In the genomic region with DNA sequence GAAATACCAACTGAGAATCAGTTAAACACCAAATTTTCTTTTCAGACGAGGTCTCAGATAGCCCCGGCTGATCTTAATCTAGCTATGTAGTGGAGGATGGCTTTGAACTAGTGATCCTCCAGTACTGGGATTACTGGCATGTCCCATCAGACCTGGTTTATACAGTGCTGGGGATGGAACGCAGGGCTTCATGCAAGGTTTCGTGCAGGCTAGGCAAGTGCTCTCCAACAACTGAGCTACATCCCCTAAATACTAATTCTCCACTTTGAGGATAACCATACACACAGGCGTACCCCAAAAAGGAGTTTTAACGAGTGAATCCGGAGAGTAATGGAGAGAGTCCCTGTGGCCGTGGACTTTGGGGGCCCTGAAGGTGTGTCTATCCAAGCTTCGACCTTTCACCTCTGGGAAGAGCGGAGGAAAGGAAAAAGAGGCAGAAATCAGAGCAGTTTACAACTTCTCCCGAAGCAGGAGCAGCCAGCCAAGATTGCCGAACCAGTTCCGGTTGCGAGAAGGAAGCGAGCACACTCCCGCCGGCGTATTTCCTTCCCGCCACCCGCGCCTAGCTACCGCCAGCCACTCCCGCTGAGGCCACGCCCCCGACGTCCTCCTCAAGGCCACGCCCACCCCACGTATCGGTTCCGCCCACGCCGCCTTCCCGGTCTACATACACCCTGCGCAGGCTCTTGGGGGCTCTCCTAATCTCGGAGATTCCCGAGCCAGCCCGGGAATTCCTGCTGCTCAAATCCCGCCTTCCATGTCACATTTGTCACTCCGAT, we compare ENCODE assay signal across 8 mouse cellular contexts. TPM values are rescaled to one million over a fixed set of nuclear protein-coding genes. Genes with fewer than 3 reads are reported as not detected.
DNase-seq lines count a peak whose midpoint lies in the region; ATAC-seq lines count a peak whose summit lies in the region.

No protein-coding gene starts in this region.

- peaks cover 3% of the 10 kb centered on the region; the same call in 1 of the 2 replicates for H3K9me3 ChIP-seq in heart, embryonic 13.5 days
- no peaks in the 10 kb centered on the region for H3K9me3 ChIP-seq in liver, embryonic 12.5 days (replicated peaks)
- no peaks in the 10 kb centered on the region for H3K9me3 ChIP-seq in stomach, embryonic 15.5 days

- H3K4me1 ChIP-seq in heart, embryonic 13.5 days, result peaks cover 46% of the 10 kb centered on the region
- H3K4me1 ChIP-seq in liver, embryonic 12.5 days, result peaks cover 49% of the 10 kb centered on the region
- H3K4me1 ChIP-seq in stomach, embryonic 15.5 days, result peaks cover 22% of the 10 kb centered on the region

- peak; percentile 98 for ATAC-seq in erythroid progenitor cell, adult 5-6 weeks (replicated peaks; ENCODE audit: low FRiP score, poor library complexity, severe bottlenecking)
- peak; percentile 86 for ATAC-seq in heart, embryonic 13.5 days (ENCODE audit: extremely low read depth, insufficient number of reproducible peaks, low FRiP score, low TSS enrichment)
- peak; percentile 95 for ATAC-seq in liver, embryonic 12.5 days
- ATAC-seq in stomach, embryonic 15.5 days (ENCODE audit: insufficient read depth, low FRiP score, low read depth), result peak; percentile 96

- H3K4me3 ChIP-seq in heart, embryonic 13.5 days, result peak overlapping the region; percentile 66
- peak overlapping the region; percentile 67 for H3K4me3 ChIP-seq in liver, embryonic 12.5 days
- H3K4me3 ChIP-seq in stomach, embryonic 15.5 days (replicated peaks), result peak overlapping the region; percentile 56

- H3K27me3 ChIP-seq in heart, embryonic 13.5 days (replicated peaks), result no peaks in the 10 kb centered on the region
- H3K27me3 ChIP-seq in liver, embryonic 12.5 days (replicated peaks), result no peaks in the 10 kb centered on the region
- H3K27me3 ChIP-seq in stomach, embryonic 15.5 days (replicated peaks), result no peaks in the 10 kb centered on the region

- H3K9ac ChIP-seq in heart, embryonic 13.5 days, result peak overlapping the region; percentile 85
- peak overlapping the region; percentile 76 for H3K9ac ChIP-seq in liver, embryonic 12.5 days
- H3K9ac ChIP-seq in stomach, embryonic 15.5 days, result peak overlapping the region; percentile 52; the same call in 1 of the 2 replicates

- 3% methylated on average over 39 of the region's 39 CpGs for WGBS in heart, embryonic 13.5 days
- WGBS in liver, embryonic 12.5 days (ENCODE audit: insufficient replicate concordance), result 4% methylated on average over 39 of the region's 39 CpGs
- 3% methylated on average over 39 of the region's 39 CpGs for WGBS in stomach, embryonic 15.5 days

- peak overlapping the region; percentile 94 for H3K27ac ChIP-seq in heart, embryonic 13.5 days (replicated peaks)
- peak overlapping the region; percentile 69 for H3K27ac ChIP-seq in liver, embryonic 12.5 days
- peak overlapping the region; percentile 91 for H3K27ac ChIP-seq in stomach, embryonic 15.5 days

- peak overlapping the region; percentile 80 for H3K4me2 ChIP-seq in heart, embryonic 13.5 days
- peak overlapping the region; percentile 82 for H3K4me2 ChIP-seq in liver, embryonic 12.5 days
- H3K4me2 ChIP-seq in stomach, embryonic 15.5 days, result peak overlapping the region; percentile 62

- peak; percentile 95 for DNase-seq in CD4-positive helper T cell, adult 2 months (ENCODE audit: low read depth, low spot score)
- DNase-seq in brain, embryonic 18.5 days (ENCODE audit: low read depth, low spot score), result peak; percentile 94
- DNase-seq in kidney, postnatal 10 days, result peak; percentile 100
- peak; percentile 87 to 92 for DNase-seq in natural killer cell, adult 2 months (ENCODE audit: low spot score in 2 of 2)

- peaks cover 31% of the 10 kb centered on the region for H3K36me3 ChIP-seq in heart, embryonic 13.5 days
- H3K36me3 ChIP-seq in liver, embryonic 12.5 days, result peaks cover 16% of the 10 kb centered on the region
- H3K36me3 ChIP-seq in stomach, embryonic 15.5 days, result peaks cover 9% of the 10 kb centered on the region; the same call in 1 of the 2 replicates

RNA-seq across cellular contexts. Expression of a gene that starts 0.6 kb away (rescaled TPM):
- 6.3 and 25.6 TPM in 2 replicates for total RNA-seq in erythroid progenitor cell, adult 5-6 weeks (2015; ENCODE audit: low replicate concordance)
- total RNA-seq in erythroid progenitor cell, adult 5-6 weeks (2017; ENCODE audit: low replicate concordance), result 5.9 and 14.1 TPM in 2 replicates
- polyA plus RNA-seq in heart, embryonic 13.5 days (2015; fragmentation: Nextera tagmentation; extraction: Ambion mirVana), result 36.6 and 37.3 TPM in 2 replicates
- 17.4 TPM in 2 replicates for polyA plus RNA-seq in liver, embryonic 12.5 days (2016; fragmentation: Nextera tagmentation; extraction: Ambion mirVana)
- 52.7 and 55.8 TPM in 2 replicates for polyA plus RNA-seq in stomach, embryonic 15.5 days (2015; fragmentation: Nextera tagmentation; extraction: Ambion mirVana)

RNA-seq across cellular contexts. Expression of a gene that starts 42.8 kb away (rescaled TPM):
- 134 and 154 TPM in 2 replicates for total RNA-seq in erythroid progenitor cell, adult 5-6 weeks (2015; ENCODE audit: low replicate concordance)
- 173 and 201 TPM in 2 replicates for total RNA-seq in erythroid progenitor cell, adult 5-6 weeks (2017; ENCODE audit: low replicate concordance)
- 8.0 and 9.2 TPM in 2 replicates for polyA plus RNA-seq in heart, embryonic 13.5 days (2015; fragmentation: Nextera tagmentation; extraction: Ambion mirVana)
- polyA plus RNA-seq in liver, embryonic 12.5 days (2016; fragmentation: Nextera tagmentation; extraction: Ambion mirVana), result 9.3 and 10.8 TPM in 2 replicates
- 20.1 TPM in 2 replicates for polyA plus RNA-seq in stomach, embryonic 15.5 days (2015; fragmentation: Nextera tagmentation; extraction: Ambion mirVana)

Comparison
In these comparisons a context has a peak if more than half of its experiments do, and no peak if none do; other contexts are left out.
1. Peak in every context shown above with its lines: DNase-seq, ATAC-seq, H3K4me3 ChIP-seq and H3K27ac ChIP-seq.